Mouse (Mus musculus) ES-E14 (cell line): ENCODE measurements around the gene Gm884. TPM values are rescaled to one million over a fixed set of nuclear protein-coding genes. Genes with fewer than 3 reads are reported as not detected.

ENCODE experiments used
- DNase-seq: peaks from one replicate; pipeline ENCODE4 v3.0.0-alpha.2; 2013; ENCODE audit warnings: low read depth, low spot score
- H3K27ac ChIP-seq: 2 replicates; pipeline ENCODE4 v1.5.1; 2012; ENCODE audit warnings: low read depth, mild to moderate bottlenecking, low read length, moderate library complexity, mixed read lengths; ENCODE audit not compliant: poor library complexity, insufficient read depth, severe bottlenecking
- H3K36me3 ChIP-seq: 2 replicates; pipeline ENCODE4 v1.6.1; 2012; ENCODE audit warnings: mild to moderate bottlenecking, low read length, moderate library complexity, mixed read lengths; ENCODE audit not compliant: control insufficient read depth, poor library complexity, insufficient read depth, severe bottlenecking
- H3K4me1 ChIP-seq, 2 experiments: fragments of 150-350 bp in 1 of 2; sonication (generic) in 1 of 2; 2 replicates each; pipeline ENCODE4 v1.6.1; 2012; ENCODE audit warnings: low read length in 2 of 2, mild to moderate bottlenecking in 1 of 2, mixed read lengths in 1 of 2; ENCODE audit not compliant: control insufficient read depth in 2 of 2, insufficient read depth in 2 of 2, poor library complexity in 1 of 2
- H3K4me3 ChIP-seq, 2 experiments: fragments of 150-350 bp in 1 of 2; sonication (generic) in 1 of 2; 2 replicates each; pipeline ENCODE4 v1.5.1; 2012; ENCODE audit warnings: low read length in 2 of 2, low read depth in 1 of 2, mild to moderate bottlenecking in 1 of 2, mixed read lengths in 1 of 2; ENCODE audit not compliant: insufficient read depth in 1 of 2, poor library complexity in 1 of 2, severe bottlenecking in 1 of 2
- H3K9ac ChIP-seq: 2 replicates; pipeline ENCODE4 v1.6.1; 2012; ENCODE audit warnings: low read depth, mild to moderate bottlenecking, low read length, mixed read lengths; ENCODE audit not compliant: poor library complexity, insufficient read depth, severe bottlenecking
- H3K9me3 ChIP-seq: fragments of 150-350 bp; sonication (generic); 2 replicates; pipeline ENCODE4 v1.6.1; 2012; ENCODE audit warnings: low read depth, mild to moderate bottlenecking, low read length; ENCODE audit not compliant: control insufficient read depth, insufficient read depth
- CHD2 ChIP-seq: IDR thresholded peaks from 2 replicates; pipeline ENCODE4 v1.6.1; 2014; ENCODE audit warnings: mild to moderate bottlenecking, low read depth, low read length, inconsistent platforms
- HCFC1 ChIP-seq: IDR thresholded peaks from 2 replicates; pipeline ENCODE4 v1.6.1; 2012; ENCODE audit warnings: low read length, inconsistent platforms, borderline replicate concordance; ENCODE audit not compliant: insufficient read depth
- MAFK ChIP-seq: IDR thresholded peaks from 2 replicates; pipeline ENCODE4 v1.6.1; 2014; ENCODE audit warnings: mild to moderate bottlenecking, low read depth, low read length, inconsistent platforms; ENCODE audit not compliant: insufficient read depth
- ZC3H11A ChIP-seq: IDR thresholded peaks from 2 replicates; pipeline ENCODE4 v1.6.1; 2012; ENCODE audit warnings: low read depth, mild to moderate bottlenecking, inconsistent platforms, low read length, borderline replicate concordance
- ZNF384 ChIP-seq: IDR thresholded peaks from 2 replicates; pipeline ENCODE4 v1.6.1; 2012; ENCODE audit warnings: low read depth, low read length, inconsistent platforms
- in situ Hi-C, 2 experiments: fragments of 600-800 bp; cut with MboI; formaldehyde crosslinking; loops; one replicate each; pipeline ENCODE4 v1.15.1; 2025; ENCODE audit warnings: low sequenced_read_pairs in 2 of 2, inconsistent platforms in 1 of 2; ENCODE audit not compliant: unreplicated experiment in 2 of 2
- total RNA-seq: library from RNA; depleted of rRNA; stranded (reverse); fragments of 300-350 nt; gene quantifications from 2 replicates; pipeline ENCODE4 v1.2.3, GENCODE M21; 2012

Gene Gm884
- total RNA-seq, 1 experiment, result 0.04 TPM

DNA sequence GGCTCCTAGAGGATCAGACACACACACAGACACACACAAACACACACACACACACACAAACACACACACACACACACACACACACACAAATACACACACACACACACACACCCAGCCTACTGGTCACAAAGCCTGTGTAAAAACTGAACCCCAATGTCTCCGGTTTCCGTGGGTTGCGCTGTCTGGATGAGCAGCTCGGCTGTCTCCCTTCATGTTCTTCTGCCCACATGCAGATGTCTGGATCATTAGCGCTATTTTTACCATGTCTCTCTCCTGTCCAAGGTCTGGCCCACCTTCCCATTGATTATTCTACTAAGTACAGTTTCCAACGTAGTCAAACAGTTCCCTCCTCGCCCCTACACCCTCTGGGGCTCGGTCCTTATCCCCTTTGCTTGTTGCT is 42.2 kb upstream of the Gm884 start:
- no peaks in the 10 kb centered on the region for H3K9me3 ChIP-seq
- in situ Hi-C loops, result no loop called here
- TF ChIP-seq MAFK (no peak), CHD2 (no peak), HCFC1 (no peak), ZC3H11A (no peak), ZNF384 (no peak)
- DNase-seq, result no peak
- H3K4me3 ChIP-seq, result no peak overlapping the region
- 0 out of 4 replicates have a peak, but pooled peaks cover 0 to 2% of the 10 kb centered on the region in 2 experiments for H3K4me1 ChIP-seq
- no peak overlapping the region for H3K27ac ChIP-seq
- H3K9ac ChIP-seq, result no peak overlapping the region
- H3K36me3 ChIP-seq, result no peaks in the 10 kb centered on the region

- Histone ChIP-seq H3K9me3 (no peaks in the 10 kb centered on the region), H3K4me3 (no peak overlapping the region), H3K4me1 (0 out of 4 replicates have a peak, but pooled peaks cover 0 to 2% of the 10 kb centered on the region in 2 experiments), H3K9ac (no peak overlapping the region), H3K36me3 (no peaks in the 10 kb centered on the region), H3K27ac (no peak overlapping the region)
- in situ Hi-C loops, result no loop called here
- no peak for DNase-seq
- TF ChIP-seq HCFC1, result no peak
- no peak for TF ChIP-seq MAFK
- no peak for TF ChIP-seq CHD2
- no peak for TF ChIP-seq ZC3H11A
- TF ChIP-seq ZNF384, result no peak
Measured at GRCm38 (mm10) chr11:103662546-103662945, 41.6 kb upstream of the Gm884 start.

DNA sequence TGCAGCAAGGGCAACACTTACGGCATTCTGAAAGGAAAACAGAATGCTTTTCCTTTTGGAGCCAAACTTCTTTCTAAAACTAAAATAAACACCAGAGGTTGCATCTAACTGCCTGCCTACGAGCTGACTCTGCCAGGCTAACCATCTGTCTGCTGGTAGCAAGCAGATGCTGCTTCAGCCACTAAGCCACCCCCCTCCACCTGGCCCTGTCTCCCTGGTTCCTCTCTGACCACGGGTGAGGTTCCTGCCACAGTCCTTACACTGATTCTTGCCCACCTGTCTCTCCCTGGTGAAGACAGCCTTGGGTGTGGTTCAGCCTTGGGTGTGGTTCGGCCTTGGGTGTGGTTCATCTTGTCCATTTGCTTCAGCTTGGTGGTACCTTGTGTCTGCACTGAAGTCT is 40.9 kb upstream of the Gm884 start:
- no peak for TF ChIP-seq MAFK
- TF ChIP-seq ZNF384, result no peak
- no peak for TF ChIP-seq HCFC1
- no peak for TF ChIP-seq ZC3H11A
- no peak for TF ChIP-seq CHD2
- Histone ChIP-seq H3K9me3 (no peaks in the 10 kb centered on the region), H3K27ac (no peak overlapping the region), H3K36me3 (no peaks in the 10 kb centered on the region), H3K9ac (no peak overlapping the region), H3K4me1 (0 out of 4 replicates have a peak, but pooled peaks cover 0 to 2% of the 10 kb centered on the region in 2 experiments), H3K4me3 (no peak overlapping the region)
- in situ Hi-C loops, result no loop called here
- DNase-seq, result no peak

DNA sequence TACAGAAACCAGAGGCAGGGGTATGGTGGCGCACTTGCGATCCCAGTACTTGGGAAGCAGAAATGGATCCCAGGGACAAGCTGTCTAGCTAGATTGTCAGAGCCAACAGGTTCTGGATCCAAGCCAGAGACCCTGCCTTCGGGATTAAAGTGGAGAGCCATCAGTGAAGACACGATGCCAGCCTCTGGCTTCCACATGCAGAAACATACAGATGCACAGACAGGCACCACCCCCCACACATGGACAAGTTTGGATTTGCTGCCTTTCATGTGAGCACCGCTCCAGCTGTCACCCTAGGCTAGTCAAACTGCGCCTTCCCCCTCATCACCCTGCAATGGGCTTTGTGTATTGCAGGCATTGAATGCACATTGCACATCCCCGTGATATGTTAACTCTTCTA is 37.2 kb upstream of the Gm884 start:
- in situ Hi-C loops, result no loop called here
- H3K27ac ChIP-seq, result no peak overlapping the region
- no peak overlapping the region for H3K4me3 ChIP-seq
- no peaks in the 10 kb centered on the region for H3K36me3 ChIP-seq
- DNase-seq, result no peak
- no peaks in the 10 kb centered on the region for H3K9me3 ChIP-seq
- TF ChIP-seq CHD2 (no peak), HCFC1 (no peak), ZC3H11A (no peak), ZNF384 (no peak), MAFK (no peak)
- H3K9ac ChIP-seq, result no peak overlapping the region
- 0 out of 4 replicates have a peak, but pooled peaks cover 0 to 2% of the 10 kb centered on the region in 2 experiments for H3K4me1 ChIP-seq

DNA sequence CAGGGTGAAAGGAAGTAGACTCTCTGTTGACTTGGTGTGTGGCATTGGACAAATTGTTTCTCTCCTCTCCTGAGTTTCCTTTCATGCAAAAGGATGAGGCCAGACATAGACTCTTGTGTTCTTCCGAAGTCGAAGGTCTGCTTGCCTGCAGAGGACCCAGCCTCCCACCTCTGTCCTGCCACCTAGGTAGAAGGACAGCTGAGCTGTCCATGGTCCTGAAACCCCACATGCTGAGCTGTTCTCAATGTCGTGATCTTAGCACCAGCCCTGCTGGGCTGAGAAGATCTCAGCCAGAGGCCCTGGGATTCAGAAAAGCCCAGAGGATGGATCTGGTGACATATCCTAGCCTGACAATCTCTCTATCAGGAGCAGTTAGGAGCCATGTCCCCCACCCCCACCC is 35.6 kb upstream of the Gm884 start:
- in situ Hi-C loops, result no loop called here

More for the DNA sequence above, 35.6 kb upstream of the Gm884 start:
- peak; percentile 62 for DNase-seq
- H3K36me3 ChIP-seq, result no peaks in the 10 kb centered on the region
- H3K9ac ChIP-seq, result no peak overlapping the region
- TF ChIP-seq MAFK, result no peak
- no peak for TF ChIP-seq CHD2
- no peak for TF ChIP-seq HCFC1
- TF ChIP-seq ZNF384, result no peak
- TF ChIP-seq ZC3H11A, result no peak
- H3K9me3 ChIP-seq, result no peaks in the 10 kb centered on the region
- H3K27ac ChIP-seq, result no peak overlapping the region
- H3K4me3 ChIP-seq, result no peak overlapping the region
- H3K4me1 ChIP-seq, result no peaks in the 10 kb centered on the region
